Mouse (Mus musculus) C2C12 (cell line): Measurements from ENCODE around the gene Dnajb12. TPM values are rescaled to one million over a fixed set of nuclear protein-coding genes. Genes with fewer than 3 reads are reported as not detected.
A peak's percentile ranks its signal among the peaks of the same experiment; 100 is the strongest.

ENCODE experiments used
- H3K27me3 ChIP-seq: one replicate; pipeline ENCODE4 v1.6.1; 2011; ENCODE audit not compliant: control insufficient read depth, insufficient read depth, insufficient read length
- H3K36me3 ChIP-seq: one replicate; pipeline ENCODE4 v1.6.1; 2011; ENCODE audit not compliant: control insufficient read depth, insufficient read depth
- H3K4me3 ChIP-seq: one replicate; pipeline ENCODE4 v1.5.1; 2011; ENCODE audit warnings: mild to moderate bottlenecking, control low read depth; ENCODE audit not compliant: poor library complexity, insufficient read depth, severe bottlenecking
- H3K79me2 ChIP-seq: one replicate; pipeline ENCODE4 v1.6.1; 2011; ENCODE audit not compliant: control insufficient read depth, insufficient read depth
- H3K79me3 ChIP-seq: one replicate; pipeline ENCODE4 v1.6.1; 2011; ENCODE audit warnings: low read depth, control low read depth
- H3ac ChIP-seq: one replicate; pipeline ENCODE3; 2011; ENCODE audit warnings: low read depth; ENCODE audit not compliant: control insufficient read depth, insufficient read length
- CEBPB ChIP-seq: IDR thresholded peaks from one replicate; pipeline ENCODE4 v1.6.1; 2011; ENCODE audit warnings: low read depth, mild to moderate bottlenecking, control low read depth, moderate library complexity
- CTCF ChIP-seq: IDR thresholded peaks from one replicate; pipeline ENCODE4 v1.5.1; 2011; ENCODE audit not compliant: control insufficient read depth, insufficient read depth, insufficient read length
- FOSL1 ChIP-seq: IDR thresholded peaks from one replicate; pipeline ENCODE4 v1.8.0; 2011; ENCODE audit warnings: mild to moderate bottlenecking, low read length; ENCODE audit not compliant: poor library complexity, insufficient read depth, severe bottlenecking
- MAX ChIP-seq: IDR thresholded peaks from one replicate; pipeline ENCODE4 v1.6.1; 2011; ENCODE audit warnings: mild to moderate bottlenecking, control low read depth
- MYOD1 ChIP-seq: IDR thresholded peaks from one replicate; pipeline ENCODE4 v1.6.1; 2011; ENCODE audit warnings: low read depth; ENCODE audit not compliant: control insufficient read depth, insufficient read length
- MYOG ChIP-seq: IDR thresholded peaks from one replicate; pipeline ENCODE4 v1.6.1; 2011; ENCODE audit not compliant: control insufficient read depth, insufficient read length; ENCODE audit errors: extremely low read depth
- USF1 ChIP-seq: IDR thresholded peaks from one replicate; pipeline ENCODE4 v1.6.1; 2011; ENCODE audit warnings: low read depth, mild to moderate bottlenecking, control low read depth, moderate library complexity
- polyA plus RNA-seq: library from polyadenylated mRNA; unstranded; fragments of >200 nt; fragmentation: generic; extraction: Trizol; gene quantifications from one replicate; pipeline ENCODE4 v1.2.1, GENCODE M21; 2012; ENCODE audit warnings: missing spikeins

Gene Dnajb12
- polyA plus RNA-seq, 1 experiment, result 25.8 TPM

DNA sequence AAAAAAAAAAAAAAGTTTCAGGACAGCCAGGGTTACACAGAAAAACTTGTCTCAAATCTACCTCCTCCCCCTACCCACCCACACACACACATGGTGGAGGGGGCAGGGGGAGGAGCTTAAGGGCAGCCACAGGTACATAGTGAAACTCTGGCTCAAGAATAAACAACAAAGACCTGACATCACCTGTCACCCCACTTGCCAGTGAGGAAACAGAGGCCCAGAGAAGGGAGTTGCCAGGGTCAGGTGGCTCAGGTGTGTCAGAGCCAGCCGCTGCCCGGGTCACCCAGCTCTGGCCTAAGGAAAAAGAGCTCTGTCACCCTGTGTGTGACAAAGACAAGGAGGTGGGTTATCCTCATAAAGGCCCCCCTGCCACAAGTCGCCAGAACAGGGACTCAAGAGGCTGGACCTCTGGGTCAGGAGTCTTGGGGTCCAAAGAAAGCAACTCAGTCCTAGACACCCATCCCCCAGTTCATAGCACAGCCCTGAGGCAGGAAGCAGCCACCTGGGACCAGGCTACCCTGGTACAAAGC, 27.8 kb downstream of the Dnajb12 start:
- Histone ChIP-seq H3K79me3 (no peaks in the 10 kb centered on the region), H3K36me3 (no peaks in the 10 kb centered on the region), H3K79me2 (no peaks in the 10 kb centered on the region), H3ac (no peak overlapping the region), H3K4me3 (no peak overlapping the region), H3K27me3 (no peaks in the 10 kb centered on the region)
- TF ChIP-seq CEBPB (no peak), USF1 (no peak), CTCF (no peak), MYOG (no peak), FOSL1 (no peak), MYOD1 (no peak), MAX (no peak)

- Histone ChIP-seq H3K4me3 (no peak overlapping the region), H3ac (peak overlapping the region; percentile 51), H3K79me3 (no peaks in the 10 kb centered on the region), H3K27me3 (no peaks in the 10 kb centered on the region), H3K79me2 (no peaks in the 10 kb centered on the region), H3K36me3 (no peaks in the 10 kb centered on the region)
- TF ChIP-seq MYOD1 (peak; percentile 56), MAX (peak; percentile 51), CEBPB (no peak)
Measured at GRCm38 (mm10) chr10:59907695-59908299, 28.4 kb downstream of the Dnajb12 start.

- Histone ChIP-seq H3K79me3 (no peaks in the 10 kb centered on the region), H3K27me3 (no peaks in the 10 kb centered on the region), H3ac (peak overlapping the region; percentile 55), H3K4me3 (no peak overlapping the region), H3K79me2 (no peaks in the 10 kb centered on the region), H3K36me3 (no peaks in the 10 kb centered on the region)
- TF ChIP-seq USF1 (no peak), MAX (no peak), CEBPB (no peak), MYOD1 (no peak), MYOG (no peak), FOSL1 (no peak), CTCF (no peak)
Measured at GRCm38 (mm10) chr10:59908776-59909315, 29.5 kb downstream of the Dnajb12 start.

- no peak overlapping the region for H3K4me3 ChIP-seq
Measured at GRCm38 (mm10) chr10:59909357-59909847, 30.0 kb downstream of the Dnajb12 start.

GRCm38 (mm10) chr10:59911091-59911490, 31.7 kb downstream of the Dnajb12 start:
- no peak overlapping the region for H3K4me3 ChIP-seq
- no peaks in the 10 kb centered on the region for H3K79me2 ChIP-seq

More at GRCm38 (mm10) chr10:59909357-59909847, 30.0 kb downstream of the Dnajb12 start:
- H3ac ChIP-seq, result no peak overlapping the region
- no peaks in the 10 kb centered on the region for H3K79me2 ChIP-seq
- no peaks in the 10 kb centered on the region for H3K27me3 ChIP-seq
- no peaks in the 10 kb centered on the region for H3K36me3 ChIP-seq
- peak; percentile 86 for TF ChIP-seq CEBPB
- TF ChIP-seq FOSL1, result peak; percentile 82
- TF ChIP-seq MAX, result peak; percentile 66
- peak; percentile 58 for TF ChIP-seq MYOD1
- no peak for TF ChIP-seq USF1
- no peak for TF ChIP-seq MYOG
- TF ChIP-seq CTCF, result no peak
- H3K79me3 ChIP-seq, result no peaks in the 10 kb centered on the region

GRCm38 (mm10) chr10:59911561-59912198, 32.3 kb downstream of the Dnajb12 start:
- H3K36me3 ChIP-seq, result no peaks in the 10 kb centered on the region
- H3K27me3 ChIP-seq, result no peaks in the 10 kb centered on the region
- no peak overlapping the region for H3K4me3 ChIP-seq
- no peak for TF ChIP-seq MAX
- TF ChIP-seq CEBPB, result no peak
- no peak for TF ChIP-seq USF1
- TF ChIP-seq CTCF, result no peak
- no peak for TF ChIP-seq FOSL1
- no peak for TF ChIP-seq MYOD1
- no peak for TF ChIP-seq MYOG
- no peaks in the 10 kb centered on the region for H3K79me3 ChIP-seq
- no peak overlapping the region for H3ac ChIP-seq
- no peaks in the 10 kb centered on the region for H3K79me2 ChIP-seq

More at GRCm38 (mm10) chr10:59911091-59911490, 31.7 kb downstream of the Dnajb12 start:
- no peak for TF ChIP-seq MYOG
- TF ChIP-seq MYOD1, result no peak
- TF ChIP-seq CTCF, result no peak
- no peak for TF ChIP-seq USF1
- no peak for TF ChIP-seq FOSL1
- TF ChIP-seq CEBPB, result no peak
- no peak for TF ChIP-seq MAX
- no peaks in the 10 kb centered on the region for H3K36me3 ChIP-seq
- no peaks in the 10 kb centered on the region for H3K79me3 ChIP-seq
- H3K27me3 ChIP-seq, result no peaks in the 10 kb centered on the region
- H3ac ChIP-seq, result no peak overlapping the region
